Mouse (Mus musculus): Measurements from ENCODE around the gene Abcb6. TPM values are rescaled to one million over a fixed set of nuclear protein-coding genes. Genes with fewer than 3 reads are reported as not detected.
A peak's percentile ranks its signal among the peaks of the same experiment; 100 is the strongest.

Abcb6 gene
- polyA plus RNA-seq, 1 experiment from 2014 or later = 14.8 TPM

GRCm38 (mm10) chr1:75124346-75125321 is 55.6 kb downstream of the Abcb6 start, which contains the start of gene Nhej1:
Gene Nhej1, minus strand, starts transcription at chr1:75125200.
- Histone ChIP-seq H3K9ac (peak within 1 kb of the TSS; percentile 84), H3K36me3 (no peaks in the 10 kb centered on the region), H3K4me2 (peak within 1 kb of the TSS; percentile 70), H3K9me3 (no peaks in the 10 kb centered on the region), H3K4me1 (peaks cover 13% of the 10 kb centered on the region), H3K27me3 (replicated peaks) (peaks cover 4% of the 10 kb centered on the region; the same call in 1 of the 2 replicates), H3K4me3 (peak within 1 kb of the TSS; percentile 63), H3K27ac (replicated peaks) (peak within 1 kb of the TSS; percentile 97)
- WGBS = 1% methylated on average over 56 of the region's 56 CpGs
- ATAC-seq (ENCODE audit: extremely low read depth, insufficient number of reproducible peaks, low FRiP score, low TSS enrichment) = peak; percentile 94

- Histone ChIP-seq H3K27ac (replicated peaks) (no peak overlapping the region), H3K4me3 (no peak overlapping the region), H3K9ac (no peak overlapping the region), H3K36me3 (no peaks in the 10 kb centered on the region), H3K27me3 (replicated peaks) (no peaks in the 10 kb centered on the region), H3K9me3 (no peaks in the 10 kb centered on the region), H3K4me1 (peaks cover 13% of the 10 kb centered on the region), H3K4me2 (no peak overlapping the region)
- ATAC-seq (ENCODE audit: extremely low read depth, insufficient number of reproducible peaks, low FRiP score, low TSS enrichment) = no peak
- WGBS = 72% methylated on average over 3 of the region's 3 CpGs
Observed at GRCm38 (mm10) chr1:75122211-75122610, 58.0 kb downstream of the Abcb6 start.

Small RNA genes within 50 kb of the gene (microRNA-seq; reads per million reads assigned to microRNA genes)
- not detected for gene Gm27943

Other genes with a start within 250 kb of the Abcb6 start
- gene Cfap65, start 244.8 kb downstream of the Abcb6 start, polyA plus RNA-seq (2015; fragmentation: Nextera tagmentation; extraction: Ambion mirVana) = not detected in 2 replicates
- 0.05 and 0.31 TPM in 2 replicates for gene Ihh, start 228.7 kb downstream of the Abcb6 start, polyA plus RNA-seq (2015; fragmentation: Nextera tagmentation; extraction: Ambion mirVana)
- 7.6 and 7.9 TPM in 2 replicates for gene Nhej1, start 55.2 kb downstream of the Abcb6 start, polyA plus RNA-seq (2015; fragmentation: Nextera tagmentation; extraction: Ambion mirVana)
- 0.41 and 1.0 TPM in 2 replicates for gene Slc23a3, start 46.5 kb downstream of the Abcb6 start, polyA plus RNA-seq (2015; fragmentation: Nextera tagmentation; extraction: Ambion mirVana)
- 36.2 and 39.1 TPM in 2 replicates for gene Cnppd1, start 37.7 kb downstream of the Abcb6 start, polyA plus RNA-seq (2015; fragmentation: Nextera tagmentation; extraction: Ambion mirVana)
- gene Retreg2, start 37.6 kb downstream of the Abcb6 start, polyA plus RNA-seq (2015; fragmentation: Nextera tagmentation; extraction: Ambion mirVana) = 35.2 and 35.9 TPM in 2 replicates
- gene Zfand2b, start 11.7 kb downstream of the Abcb6 start, polyA plus RNA-seq (2015; fragmentation: Nextera tagmentation; extraction: Ambion mirVana) = 27.2 and 31.7 TPM in 2 replicates
- gene Ankzf1, start 11.8 kb upstream of the Abcb6 start, polyA plus RNA-seq (2015; fragmentation: Nextera tagmentation; extraction: Ambion mirVana) = 23.7 and 26.4 TPM in 2 replicates
- gene Atg9a, start 11.8 kb upstream of the Abcb6 start, polyA plus RNA-seq (2015; fragmentation: Nextera tagmentation; extraction: Ambion mirVana) = 28.7 and 30.4 TPM in 2 replicates
- gene Glb1l, start 30.4 kb upstream of the Abcb6 start, polyA plus RNA-seq (2015; fragmentation: Nextera tagmentation; extraction: Ambion mirVana) = 6.9 and 8.2 TPM in 2 replicates
- gene Stk16, start 30.4 kb upstream of the Abcb6 start, polyA plus RNA-seq (2015; fragmentation: Nextera tagmentation; extraction: Ambion mirVana) = 81.2 and 96.6 TPM in 2 replicates
- gene Tuba4a, start 39.5 kb upstream of the Abcb6 start, polyA plus RNA-seq (2015; fragmentation: Nextera tagmentation; extraction: Ambion mirVana) = 43.3 and 45.1 TPM in 2 replicates
- not detected in 2 replicates for gene A630095N17Rik, start 51.7 kb upstream of the Abcb6 start, polyA plus RNA-seq (2015; fragmentation: Nextera tagmentation; extraction: Ambion mirVana)
- 30.5 and 32.6 TPM in 2 replicates for gene Dnajb2, start 56.0 kb upstream of the Abcb6 start, polyA plus RNA-seq (2015; fragmentation: Nextera tagmentation; extraction: Ambion mirVana)
- 0.40 and 0.87 TPM in 2 replicates for gene Ptprn, start 84.1 kb upstream of the Abcb6 start, polyA plus RNA-seq (2015; fragmentation: Nextera tagmentation; extraction: Ambion mirVana)
- 0.75 TPM in 1 of 2 replicates, not detected in the other for gene Resp18, start 98.0 kb upstream of the Abcb6 start, polyA plus RNA-seq (2015; fragmentation: Nextera tagmentation; extraction: Ambion mirVana)
- 115 and 121 TPM in 2 replicates for gene Dnpep, start 137.6 kb upstream of the Abcb6 start, polyA plus RNA-seq (2015; fragmentation: Nextera tagmentation; extraction: Ambion mirVana)
- gene Des, start 179.9 kb upstream of the Abcb6 start, polyA plus RNA-seq (2015; fragmentation: Nextera tagmentation; extraction: Ambion mirVana) = 393 and 426 TPM in 2 replicates
- gene Speg, start 194.9 kb upstream of the Abcb6 start, polyA plus RNA-seq (2015; fragmentation: Nextera tagmentation; extraction: Ambion mirVana) = 55.1 and 58.8 TPM in 2 replicates

Data from heart, embryonic 13.5 days (tissue).